In genomic region chr19:35125278-35125677, GRCm38 (mm10) we compare ENCODE assay signal across 9 mouse cellular contexts.
DNase-seq lines count a peak whose midpoint lies in the region; ATAC-seq and TF ChIP-seq lines count a peak whose summit lies in the region.
"Had no signal": no experiment of that assay in that cellular context is flagged by ENCODE, and none has a peak within 500 bp of the region (broad histone marks: within the 10 kb centered on the region; RNA-seq: fewer than 3 reads in every experiment).

No protein-coding gene starts in this region.

- TF ChIP-seq EP300 in lung, postnatal 0 days (IDR thresholded peaks at IDR 0.05) = no peak

- no peak overlapping the region for H3K4me3 ChIP-seq in forebrain, embryonic 13.5 days
- H3K4me3 ChIP-seq in forebrain, embryonic 11.5 days (ENCODE audit: low read depth, low read length) = no peak overlapping the region
- H3K4me3 ChIP-seq in lung, postnatal 0 days (ENCODE audit: low read depth, low read length) = no peak overlapping the region
- H3K4me3 ChIP-seq: stomach, embryonic 15.5 days had no signal

- H3K4me2 ChIP-seq in forebrain, embryonic 13.5 days = no peak overlapping the region
- H3K4me2 ChIP-seq in forebrain, embryonic 11.5 days (ENCODE audit: low read depth, low read length, severe bottlenecking) = no peak overlapping the region
- H3K4me2 ChIP-seq in lung, postnatal 0 days (replicated peaks; ENCODE audit: low read depth, low read length) = no peak overlapping the region
- H3K4me2 ChIP-seq: stomach, embryonic 15.5 days had no signal

- WGBS in forebrain, embryonic 13.5 days = 19% methylated on average over 4 of the region's 4 CpGs
- 20% methylated on average over 4 of the region's 4 CpGs for WGBS in forebrain, embryonic 11.5 days
- WGBS in lung, postnatal 0 days = 12% methylated on average over 4 of the region's 4 CpGs

- TF ChIP-seq CTCF in lung, postnatal 0 days (IDR thresholded peaks at IDR 0.05) = peak; percentile 52

- no peaks in the 10 kb centered on the region for H3K36me3 ChIP-seq in forebrain, embryonic 13.5 days (ENCODE audit: poor library complexity, severe bottlenecking)
- no peaks in the 10 kb centered on the region for H3K36me3 ChIP-seq in forebrain, embryonic 11.5 days (ENCODE audit: control insufficient read depth, insufficient read depth, low read length)
- no peaks in the 10 kb centered on the region for H3K36me3 ChIP-seq in lung, postnatal 0 days (ENCODE audit: insufficient read depth, low read length)
- H3K36me3 ChIP-seq: stomach, embryonic 15.5 days had no signal

- H3K4me1 ChIP-seq in forebrain, embryonic 13.5 days = no peaks in the 10 kb centered on the region
- no peaks in the 10 kb centered on the region for H3K4me1 ChIP-seq in forebrain, embryonic 11.5 days (replicated peaks; ENCODE audit: control insufficient read depth, insufficient read depth, low read length)
- H3K4me1 ChIP-seq in lung, postnatal 0 days (ENCODE audit: insufficient read depth, low read depth, low read length) = no peaks in the 10 kb centered on the region
- H3K4me1 ChIP-seq: stomach, embryonic 15.5 days had no signal

- ATAC-seq in forebrain, embryonic 13.5 days = peak; percentile 63
- ATAC-seq in forebrain, embryonic 11.5 days (replicated peaks; ENCODE audit: low FRiP score) = no peak; the same call in 1 of the 2 replicates
- no peak for ATAC-seq in lung, postnatal 0 days

- H3K27me3 ChIP-seq in forebrain, embryonic 13.5 days = no peaks in the 10 kb centered on the region
- H3K27me3 ChIP-seq in forebrain, embryonic 11.5 days (ENCODE audit: control insufficient read depth, insufficient read depth, low read length) = no peaks in the 10 kb centered on the region
- H3K27me3 ChIP-seq in lung, postnatal 0 days (replicated peaks; ENCODE audit: insufficient read depth, low read length) = no peaks in the 10 kb centered on the region
- H3K27me3 ChIP-seq: stomach, embryonic 15.5 days had no signal

- no peaks in the 10 kb centered on the region for H3K9me3 ChIP-seq in forebrain, embryonic 13.5 days (replicated peaks)
- H3K9me3 ChIP-seq in forebrain, embryonic 11.5 days (ENCODE audit: control insufficient read depth, low read length) = no peaks in the 10 kb centered on the region
- H3K9me3 ChIP-seq in lung, postnatal 0 days (ENCODE audit: low read length) = no peaks in the 10 kb centered on the region
- H3K9me3 ChIP-seq: stomach, embryonic 15.5 days had no signal

- DNase-seq in forebrain, embryonic 11.5 days (ENCODE audit: low spot score) = no peak
- DNase-seq in lung, postnatal 0 days (ENCODE audit: low spot score) = peak; percentile 61
- no peak for DNase-seq in lung, postnatal 4 days
- peak; percentile 7 for DNase-seq in embryo, embryonic 11.5 days (ENCODE audit: low read depth, low spot score)
- peak; percentile 6 for DNase-seq in retina, adult 2 months (ENCODE audit: low read depth, low spot score)
- no peak for DNase-seq in right cerebral cortex, postnatal 14 days
- no peak for DNase-seq in layer of hippocampus, adult 8-10 months (ENCODE audit: low spot score in 2 of 2)

- no peak overlapping the region for H3K27ac ChIP-seq in forebrain, embryonic 13.5 days
- no peak overlapping the region for H3K27ac ChIP-seq in forebrain, embryonic 11.5 days (ENCODE audit: low read depth, low read length)
- H3K27ac ChIP-seq in lung, postnatal 0 days (ENCODE audit: low read length) = no peak overlapping the region
- H3K27ac ChIP-seq: stomach, embryonic 15.5 days had no signal

- H3K9ac ChIP-seq in forebrain, embryonic 13.5 days = no peak overlapping the region
- H3K9ac ChIP-seq in forebrain, embryonic 11.5 days (ENCODE audit: low read length) = no peak overlapping the region
- no peak overlapping the region for H3K9ac ChIP-seq in lung, postnatal 0 days (replicated peaks; ENCODE audit: low read depth)
- H3K9ac ChIP-seq: stomach, embryonic 15.5 days had no signal

Comparison
In these comparisons a context has a peak if more than half of its experiments do, and no peak if none do; other contexts are left out.
1. DNase-seq: peak in lung, postnatal 0 days (single experiment), embryo, embryonic 11.5 days (single experiment) and retina, adult 2 months (single experiment); none in forebrain, embryonic 11.5 days (single experiment), lung, postnatal 4 days (0 of 2), right cerebral cortex, postnatal 14 days (single experiment) and layer of hippocampus, adult 8-10 months (0 of 2).